Mouse (Mus musculus) olfactory bulb, adult 2 months (tissue): ENCODE measurements around the gene Gba2.

Experiments used
- CTCF ChIP-seq: fragments of 200-500 bp; IDR thresholded peaks from 2 replicates; pipeline ENCODE4 v1.5.1; 2012; ENCODE audit warnings: low read depth, mild to moderate bottlenecking, low read length, moderate library complexity; ENCODE audit not compliant: insufficient read depth
- POLR2A ChIP-seq: fragments of 200-500 bp; IDR thresholded peaks from 2 replicates; pipeline ENCODE4 v1.6.1; 2012; ENCODE audit warnings: mild to moderate bottlenecking, low read depth, low read length, moderate library complexity; ENCODE audit not compliant: insufficient read depth

DNA sequence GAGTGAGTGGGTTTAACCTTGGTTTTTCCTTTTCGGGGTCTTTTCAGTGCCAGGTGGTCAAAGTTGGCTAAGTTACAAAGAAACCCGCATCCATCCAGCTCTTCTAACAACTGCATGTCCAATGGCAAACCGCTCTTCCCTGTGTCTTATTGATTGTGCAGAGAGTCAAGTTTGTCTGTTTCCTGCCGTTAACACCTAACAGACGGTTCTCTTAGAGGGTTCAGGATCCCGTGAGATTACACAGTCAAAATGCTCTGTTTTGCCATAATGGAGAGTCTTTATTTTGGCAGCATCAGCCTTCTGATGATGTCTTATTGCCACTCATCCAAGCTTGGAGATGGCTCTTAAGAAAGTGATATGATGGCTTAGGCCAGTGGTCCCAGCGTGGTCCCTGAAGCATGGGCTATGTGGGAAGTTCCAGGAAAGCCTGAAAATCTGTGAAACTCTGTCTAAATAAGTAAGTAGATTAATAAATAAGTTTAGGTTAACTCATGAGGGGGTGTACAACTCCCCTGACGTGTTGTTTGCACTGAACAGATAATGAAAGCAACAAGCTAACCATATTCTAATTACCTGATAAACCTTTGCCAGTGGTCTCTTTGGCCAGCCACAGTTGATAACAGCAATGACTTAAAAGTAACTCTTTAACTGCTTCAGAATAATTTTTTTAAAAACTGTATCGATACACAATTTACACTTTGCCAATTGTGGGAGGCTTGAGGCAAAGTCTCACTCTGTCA, 21.7 kb upstream of the Gba2 start:
- TF ChIP-seq CTCF = no peak
- no peak for TF ChIP-seq POLR2A
